Mouse (Mus musculus) c-Kit-positive CD71-positive TER-119-positive erythroid progenitor cells, embryonic 14.5 days (primary cell): ENCODE measurements around the gene Pbx1.

Source experiments
- DNase-seq: peaks from one replicate; pipeline ENCODE4 v3.0.0-alpha.2; 2013; ENCODE audit warnings: low spot score

Pbx1 gene

DNA sequence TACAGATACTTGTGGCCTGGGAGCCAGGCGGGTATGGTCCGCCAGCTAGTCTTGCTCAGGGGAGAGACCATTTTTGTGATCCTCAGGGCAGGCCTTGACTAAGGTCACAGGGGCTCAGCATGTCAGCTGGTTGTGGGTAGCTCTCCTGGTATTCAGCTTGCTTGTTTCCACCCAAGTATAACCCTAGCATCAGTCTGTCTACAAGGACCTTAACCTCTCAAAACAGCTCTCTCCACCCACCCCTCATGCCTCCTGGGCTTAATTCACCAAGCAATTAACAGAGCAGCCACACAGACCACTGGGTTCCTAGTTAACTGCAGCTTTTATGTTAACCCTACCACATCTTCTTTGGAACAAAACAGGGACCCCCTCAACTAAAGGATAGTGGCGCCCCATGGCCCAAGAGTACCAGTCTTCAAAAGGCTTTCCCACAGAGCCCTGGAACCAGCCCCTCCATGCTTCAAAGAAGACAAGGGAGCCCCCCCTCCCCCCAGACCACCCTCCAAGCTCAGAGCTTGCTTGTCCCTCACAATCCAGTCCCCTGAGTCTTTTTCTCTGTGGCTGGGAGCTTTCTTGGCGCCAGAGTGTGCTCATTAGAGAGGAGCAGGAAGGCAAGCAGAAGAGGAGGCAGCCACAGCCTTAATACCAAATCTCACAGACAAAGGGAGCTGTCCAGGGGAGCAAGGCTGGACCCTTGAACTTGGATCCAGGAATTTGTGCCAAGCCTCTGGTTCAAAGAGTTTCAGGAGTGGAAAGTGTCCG lies 48.1 kb downstream of the Pbx1 start:
- no peak for DNase-seq

DNA sequence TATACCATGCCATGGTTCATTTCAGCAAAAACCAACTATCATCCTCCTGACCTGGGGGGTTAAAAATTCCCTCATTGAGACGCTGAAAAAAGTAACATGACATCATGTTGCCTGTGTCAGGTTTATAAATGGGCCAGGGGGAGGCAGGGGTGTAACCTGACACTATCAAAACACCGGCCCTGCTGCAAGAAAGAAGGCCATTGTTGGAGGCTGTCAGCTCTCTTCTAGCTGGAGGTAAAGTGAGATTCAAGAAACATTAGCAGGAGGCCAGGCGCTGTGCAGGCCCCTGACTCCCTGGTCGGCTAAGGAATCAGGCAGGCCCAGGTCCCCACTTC lies 49.3 kb downstream of the Pbx1 start:
- no peak for DNase-seq

GRCm38 (mm10) chr1:168382106-168382822 lies 49.8 kb downstream of the Pbx1 start:
- DNase-seq, result no peak

DNA sequence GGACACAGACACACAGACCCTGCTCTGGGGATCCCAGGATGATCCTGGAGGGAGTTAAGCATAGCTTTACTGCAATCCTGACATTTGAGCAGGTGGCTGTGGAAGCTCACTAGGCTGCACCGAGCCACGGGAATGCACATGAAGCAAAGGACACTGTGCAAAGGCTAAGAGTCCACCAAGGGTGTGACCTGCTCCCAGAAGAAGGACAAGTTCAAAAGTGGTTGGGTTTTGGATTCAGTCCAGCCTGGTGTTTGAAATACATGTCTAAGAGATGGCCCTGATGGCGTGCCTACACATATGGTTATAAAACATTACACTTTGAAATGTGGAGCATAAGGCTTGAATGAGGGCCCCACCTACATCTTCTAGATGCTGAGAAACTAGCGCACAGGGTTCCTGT lies 50.6 kb downstream of the Pbx1 start:
- DNase-seq, result no peak

- DNase-seq, result no peak
These were observed 51.8 kb downstream of the Pbx1 start for GRCm38 (mm10) chr1:168380241-168380770.

- DNase-seq, result no peak
These were observed 54.4 kb downstream of the Pbx1 start for GRCm38 (mm10) chr1:168377650-168378049.

GRCm38 (mm10) chr1:168376330-168376729 lies 55.7 kb downstream of the Pbx1 start:
- DNase-seq, result no peak

DNA sequence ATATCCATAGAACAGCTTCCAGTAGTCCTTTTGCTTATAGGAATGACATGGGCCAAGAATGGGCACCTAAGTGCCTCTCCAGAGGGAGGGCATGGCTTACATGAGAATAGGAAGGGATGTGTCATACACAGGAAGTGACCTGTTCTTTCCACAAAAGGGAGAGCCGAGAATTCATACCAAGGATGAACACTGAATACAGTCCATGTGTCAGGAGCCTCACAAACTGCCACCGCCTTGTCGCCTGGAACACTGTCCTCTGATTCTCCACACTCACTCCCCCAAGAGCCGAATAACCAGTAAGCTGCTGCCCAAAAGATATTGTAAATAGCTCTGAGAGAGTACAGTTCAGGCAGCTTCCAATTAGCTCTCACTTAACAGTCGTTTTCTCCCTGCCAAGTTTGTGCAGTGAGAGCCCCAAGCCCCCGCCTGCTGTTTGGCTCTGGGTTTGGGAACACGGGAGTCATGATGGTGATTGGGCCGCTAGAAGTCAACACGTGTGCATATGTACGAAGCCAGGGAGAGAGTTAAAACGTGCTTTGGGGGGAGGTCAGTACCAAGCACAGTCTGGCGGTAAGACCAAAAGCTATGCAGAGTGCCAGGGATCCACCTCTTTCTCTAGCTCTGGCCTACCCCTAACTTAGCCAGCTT lies 57.0 kb downstream of the Pbx1 start:
- no peak for DNase-seq

- no peak for DNase-seq
These were observed 60.0 kb downstream of the Pbx1 start for GRCm38 (mm10) chr1:168372089-168372488.

GRCm38 (mm10) chr1:168370966-168371365 lies 61.1 kb downstream of the Pbx1 start:
- no peak for DNase-seq

GRCm38 (mm10) chr1:168366261-168366660 lies 65.8 kb downstream of the Pbx1 start:
- no peak for DNase-seq

DNA sequence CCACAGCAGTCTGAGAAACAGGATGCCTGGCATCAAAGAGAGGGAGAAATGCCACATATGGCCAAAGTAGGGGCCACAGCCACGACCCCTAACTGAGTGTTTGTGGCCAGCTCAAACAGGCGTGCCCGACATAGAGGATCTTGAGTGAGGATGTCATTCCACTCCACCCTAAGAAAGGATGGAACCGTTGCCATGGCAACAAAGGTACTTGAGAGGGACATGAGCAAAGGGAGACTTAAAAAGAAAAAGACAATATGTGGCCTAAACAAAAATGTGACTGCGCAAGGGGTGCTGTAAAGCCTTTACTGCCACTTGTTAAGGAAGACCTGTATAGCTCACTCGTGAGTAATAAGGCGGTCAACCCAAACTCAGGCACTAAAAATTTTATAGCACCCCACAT lies 67.7 kb downstream of the Pbx1 start:
- DNase-seq, result no peak

DNA sequence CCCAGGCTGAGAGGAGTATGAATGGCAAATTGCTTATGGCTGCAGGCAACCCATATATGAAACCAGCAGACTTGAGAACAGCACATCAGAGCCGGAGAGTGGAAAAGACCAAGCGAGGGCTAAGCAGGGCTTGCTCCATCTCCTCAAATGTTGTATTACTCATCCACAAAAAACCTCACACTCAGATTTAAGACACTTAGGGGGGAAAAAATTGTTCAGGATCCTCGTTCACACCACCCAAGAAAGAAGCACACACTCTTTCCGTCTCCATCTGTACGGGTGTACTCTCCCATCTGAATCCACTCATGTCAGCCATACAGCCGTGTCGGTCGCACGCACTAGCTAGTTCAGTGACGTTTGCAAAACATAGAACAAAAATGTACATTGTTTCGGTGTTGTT lies 69.0 kb downstream of the Pbx1 start:
- no peak for DNase-seq

DNA sequence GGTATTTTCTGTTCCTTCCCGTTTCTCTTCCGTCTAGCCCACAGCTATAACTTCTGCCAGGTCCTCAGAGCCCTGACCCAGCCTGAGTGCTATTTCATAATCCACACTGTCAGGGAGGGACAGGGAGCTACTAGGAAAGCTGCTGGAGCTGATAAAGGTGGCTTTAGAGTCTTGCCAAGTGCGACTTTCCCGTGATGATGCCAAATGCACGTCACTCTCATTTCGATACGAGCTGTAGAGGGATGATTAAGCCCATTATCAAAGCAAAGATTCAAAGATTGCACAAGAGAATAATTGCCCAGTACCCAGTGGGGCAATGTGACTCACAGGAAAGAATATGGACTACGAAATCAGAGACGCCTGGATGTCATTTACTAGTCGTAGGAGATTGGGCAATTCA lies 69.6 kb downstream of the Pbx1 start:
- DNase-seq, result peak; percentile 12

DNA sequence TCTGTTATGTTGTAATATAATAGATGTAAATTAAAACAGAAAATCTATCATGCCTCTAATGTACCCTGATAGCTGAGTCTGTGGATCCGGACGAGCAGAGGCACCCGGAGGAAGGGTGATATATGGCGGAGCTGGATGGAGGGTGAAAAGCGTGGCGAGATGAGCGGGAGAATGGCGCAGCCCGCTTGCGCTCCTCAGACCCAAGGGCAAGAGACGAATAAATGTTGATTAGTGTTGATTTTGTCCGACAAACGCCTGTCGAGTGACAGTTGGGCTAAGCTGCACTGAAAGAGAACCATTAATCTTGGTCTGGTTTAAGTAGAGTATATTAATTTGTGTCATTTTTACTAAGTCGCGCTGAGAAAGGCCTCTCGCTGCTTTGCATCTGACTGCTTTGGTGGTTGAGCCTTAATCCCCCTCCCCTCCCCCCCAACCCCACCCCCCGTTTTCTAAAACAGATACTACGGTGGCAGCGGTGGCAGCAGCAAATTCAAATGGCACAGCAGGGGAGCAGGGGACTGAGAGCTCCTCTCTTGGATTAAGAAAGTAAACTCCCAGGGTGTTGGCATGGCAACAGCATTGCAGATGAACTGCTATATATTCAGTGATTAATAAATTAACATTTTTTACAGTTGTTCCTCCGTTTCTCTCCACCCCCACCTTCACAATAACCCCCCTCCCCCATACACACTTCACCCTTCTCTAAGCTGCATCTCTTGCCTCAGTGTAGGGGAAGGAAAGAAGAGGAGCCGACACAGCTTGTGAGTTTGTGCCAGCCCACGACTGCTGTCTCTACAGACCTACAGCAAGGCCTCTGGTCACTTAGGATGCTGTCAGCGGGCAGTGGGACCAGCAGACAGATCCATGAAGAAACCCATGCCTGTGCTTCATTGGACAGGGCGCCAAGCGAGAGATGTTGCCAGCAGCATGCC lies 74.1 kb downstream of the Pbx1 start:
- DNase-seq, result no peak

DNA sequence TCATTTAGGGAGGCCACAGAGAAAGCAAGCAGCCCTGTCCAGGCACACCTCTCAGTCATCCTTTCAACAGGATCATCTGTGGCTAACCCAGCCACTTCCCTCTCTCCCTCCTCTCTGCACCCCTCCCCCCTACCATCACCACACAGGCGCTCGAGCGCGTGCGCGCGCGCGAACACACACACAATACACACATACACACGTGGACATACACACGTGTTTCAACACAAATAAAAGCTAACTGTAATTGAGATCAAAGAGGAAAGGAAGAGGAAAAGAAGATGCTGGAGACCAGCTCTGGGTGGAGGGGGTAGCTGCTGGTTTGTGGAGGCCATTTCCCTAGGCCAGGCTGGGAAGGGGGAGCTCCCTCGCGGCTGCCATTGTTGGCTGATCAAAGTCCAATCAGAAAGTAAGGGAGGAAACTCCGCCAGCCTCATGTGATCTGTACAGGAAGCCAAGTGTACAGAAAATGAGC lies 75.1 kb downstream of the Pbx1 start:
- no peak for DNase-seq

DNA sequence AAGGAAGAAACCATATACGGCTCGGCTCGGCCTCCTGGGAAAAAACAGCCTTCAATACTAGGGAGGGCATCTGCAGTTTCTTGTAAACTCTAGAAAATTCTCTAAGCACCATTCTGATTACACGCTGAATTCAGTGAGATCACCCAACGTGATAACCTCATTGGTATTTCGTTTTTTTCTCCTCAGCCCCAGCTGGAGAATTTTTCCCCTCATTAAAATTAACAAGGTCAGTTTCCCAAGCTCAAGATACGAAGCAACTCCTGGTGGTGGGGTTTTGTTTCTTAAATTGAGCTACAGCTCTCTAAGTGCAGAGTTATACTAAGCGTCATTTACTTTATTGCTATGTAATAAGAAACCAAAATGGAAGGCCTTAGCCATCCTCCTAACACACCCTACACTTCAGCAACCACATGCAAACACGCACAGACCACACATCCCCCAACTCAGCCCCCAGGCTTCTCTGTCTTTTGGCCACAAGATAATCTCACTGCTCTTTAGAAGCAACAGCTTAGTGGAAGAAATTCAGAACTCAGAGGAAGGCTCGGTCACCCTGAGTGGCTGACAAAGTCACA lies 76.0 kb downstream of the Pbx1 start:
- no peak for DNase-seq

GRCm38 (mm10) chr1:168354934-168355333 lies 77.1 kb downstream of the Pbx1 start:
- no peak for DNase-seq

DNA sequence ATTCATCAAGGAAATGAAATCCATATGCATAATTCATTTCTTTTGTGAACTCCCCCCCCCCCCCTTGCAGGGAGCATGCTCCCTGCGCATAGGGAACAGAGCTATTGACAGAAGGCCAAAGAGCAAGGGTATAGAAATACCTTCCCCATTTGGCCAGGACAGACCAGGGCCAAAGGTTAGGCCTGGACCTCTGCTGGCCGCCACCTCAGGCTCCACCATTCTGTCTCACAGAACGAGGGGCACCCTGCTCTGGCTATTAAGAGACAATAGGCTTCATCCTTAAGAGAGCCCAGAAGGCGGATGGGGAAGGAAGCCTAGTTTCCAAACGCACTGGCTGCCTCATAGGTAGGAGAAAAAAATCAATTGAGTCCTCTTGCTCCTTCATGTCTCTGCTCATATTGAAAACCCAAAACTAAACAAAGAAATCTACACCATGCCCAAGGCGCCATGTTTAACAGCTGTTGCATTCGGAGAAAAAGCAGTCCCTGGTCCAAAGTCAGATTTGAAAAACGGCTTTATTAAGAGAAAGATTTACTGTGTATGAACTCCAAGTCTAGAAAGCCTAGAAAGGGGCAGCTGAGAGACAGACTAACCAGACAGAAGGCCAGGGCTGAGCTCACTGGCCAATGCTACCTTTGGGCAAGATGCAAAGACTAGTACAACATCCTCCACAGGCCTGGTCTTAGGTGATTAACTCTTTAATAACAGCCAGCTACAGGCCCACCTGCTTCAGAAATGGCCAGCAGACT lies 83.9 kb downstream of the Pbx1 start:
- DNase-seq, result no peak

- no peak for DNase-seq
These were observed 87.2 kb downstream of the Pbx1 start for GRCm38 (mm10) chr1:168344918-168345317.

DNA sequence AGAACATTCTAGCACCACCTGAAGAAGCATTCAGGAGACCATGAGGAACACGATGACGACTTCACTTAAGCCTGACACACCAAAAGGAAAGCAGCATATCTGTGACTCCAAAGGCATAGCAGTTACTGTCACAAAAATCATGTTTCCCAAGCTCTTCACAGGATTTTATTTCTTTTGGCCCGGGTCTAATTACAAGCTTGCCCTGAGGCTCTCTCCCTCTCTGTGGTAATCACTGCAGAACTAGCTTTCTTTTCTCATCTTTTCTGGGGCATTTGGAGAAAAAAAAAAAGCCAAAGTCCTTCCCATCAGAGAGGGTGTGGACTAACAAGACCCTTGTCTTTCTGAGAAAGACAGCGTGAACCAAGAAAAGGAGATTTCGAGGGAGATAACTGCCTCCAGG lies 87.8 kb downstream of the Pbx1 start:
- no peak for DNase-seq
